Mouse (Mus musculus): ENCODE data around the gene Ahnak. TPM values are rescaled to one million over a fixed set of nuclear protein-coding genes. Genes with fewer than 3 reads are reported as not detected.
"Not testable (repeated sequence)": the region's sequence is repeated elsewhere in the genome, so short reads cannot be mapped to it uniquely, and the experiment has no call there.

Gene Ahnak
- polyA plus RNA-seq, 1 experiment from 2014 or later, result 30.6 TPM

DNA sequence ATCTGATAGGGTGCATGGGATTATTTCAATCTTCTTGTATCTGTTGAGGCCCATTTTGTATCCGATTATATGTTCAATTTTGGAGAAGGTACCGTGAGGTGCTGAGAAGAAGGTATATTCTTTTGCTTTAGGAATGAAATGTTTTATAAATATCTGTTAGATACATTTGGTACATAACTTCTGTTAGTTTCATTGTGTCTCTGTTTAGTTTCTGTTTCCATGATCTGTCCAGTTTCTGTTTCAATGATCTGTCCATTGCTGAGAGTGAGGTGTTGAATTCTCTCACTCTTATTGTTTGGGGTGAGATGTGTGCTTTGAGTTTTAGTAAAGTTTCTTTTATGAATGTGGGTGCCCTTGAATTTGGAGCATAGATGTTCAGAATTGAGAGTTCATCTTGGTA is 134.9 kb downstream of the Ahnak start:
- not testable (repeated sequence) for H3K27me3 ChIP-seq (ENCODE audit: control insufficient read depth, insufficient read depth, low read length); ATAC-seq (ENCODE audit: insufficient number of reproducible peaks, insufficient read depth, low FRiP score, low read depth); H3K9me3 ChIP-seq (ENCODE audit: control insufficient read depth, low read length); H3K4me1 ChIP-seq (ENCODE audit: control insufficient read depth in 2 of 2, insufficient read depth in 2 of 2, low read length in 2 of 2); H3K36me3 ChIP-seq (ENCODE audit: control insufficient read depth, insufficient read depth, low read length); H3K4me2 ChIP-seq (ENCODE audit: low read length); H3K27ac ChIP-seq (replicated peaks in 1 of 2; ENCODE audit: control insufficient read depth in 1 of 2, insufficient read depth in 1 of 2, low read depth in 2 of 2, low read length in 2 of 2); H3K4me3 ChIP-seq (ENCODE audit: control insufficient read depth in 1 of 2, insufficient read depth in 1 of 2, low read depth in 1 of 2, low read length in 2 of 2); H3K9ac ChIP-seq (ENCODE audit: low read length)
- WGBS, result 95% methylated on average over 2 of the region's 2 CpGs

Other genes with a start within 250 kb of the Ahnak start
- gene 1700092M07Rik, start 248.6 kb upstream of the Ahnak start, polyA plus RNA-seq (2014; fragmentation: Nextera tagmentation; extraction: Ambion mirVana), result 1.2 TPM in 1 of 2 replicates, not detected in the other
- gene Stx5a, start 247.9 kb upstream of the Ahnak start, polyA plus RNA-seq (2014; fragmentation: Nextera tagmentation; extraction: Ambion mirVana), result 81.4 and 83.5 TPM in 2 replicates
- gene Nxf1, start 232.2 kb upstream of the Ahnak start, polyA plus RNA-seq (2014; fragmentation: Nextera tagmentation; extraction: Ambion mirVana), result 101 and 105 TPM in 2 replicates
- gene Tmem223, start 218.3 kb upstream of the Ahnak start, polyA plus RNA-seq (2014; fragmentation: Nextera tagmentation; extraction: Ambion mirVana), result 167 and 196 TPM in 2 replicates
- gene Tmem179b, start 214.8 kb upstream of the Ahnak start, polyA plus RNA-seq (2014; fragmentation: Nextera tagmentation; extraction: Ambion mirVana), result 59.0 and 69.7 TPM in 2 replicates
- gene Taf6l, start 202.9 kb upstream of the Ahnak start, polyA plus RNA-seq (2014; fragmentation: Nextera tagmentation; extraction: Ambion mirVana), result 10.8 and 10.9 TPM in 2 replicates
- gene Polr2g, start 190.7 kb upstream of the Ahnak start, polyA plus RNA-seq (2014; fragmentation: Nextera tagmentation; extraction: Ambion mirVana), result 128 and 146 TPM in 2 replicates
- 3.0 and 3.2 TPM in 2 replicates for gene Zbtb3, start 186.7 kb upstream of the Ahnak start, polyA plus RNA-seq (2014; fragmentation: Nextera tagmentation; extraction: Ambion mirVana)
- gene Ttc9c, start 170.0 kb upstream of the Ahnak start, polyA plus RNA-seq (2014; fragmentation: Nextera tagmentation; extraction: Ambion mirVana), result 27.7 and 31.8 TPM in 2 replicates
- gene Hnrnpul2, start 169.3 kb upstream of the Ahnak start, polyA plus RNA-seq (2014; fragmentation: Nextera tagmentation; extraction: Ambion mirVana), result 3.9 and 5.0 TPM in 2 replicates
- gene AC129217.1, start 159.5 kb upstream of the Ahnak start, polyA plus RNA-seq (2014; fragmentation: Nextera tagmentation; extraction: Ambion mirVana), result 0.43 TPM in 1 of 2 replicates, not detected in the other
- 40.6 and 45.0 TPM in 2 replicates for gene Bscl2, start 151.8 kb upstream of the Ahnak start, polyA plus RNA-seq (2014; fragmentation: Nextera tagmentation; extraction: Ambion mirVana)
- 1.0 and 2.3 TPM in 2 replicates for gene Gng3, start 150.1 kb upstream of the Ahnak start, polyA plus RNA-seq (2014; fragmentation: Nextera tagmentation; extraction: Ambion mirVana)
- 1.2 and 1.3 TPM in 2 replicates for gene Lrrn4cl, start 138.5 kb upstream of the Ahnak start, polyA plus RNA-seq (2014; fragmentation: Nextera tagmentation; extraction: Ambion mirVana)
- 118 and 123 TPM in 2 replicates for gene Ubxn1, start 117.8 kb upstream of the Ahnak start, polyA plus RNA-seq (2014; fragmentation: Nextera tagmentation; extraction: Ambion mirVana)
- gene Uqcc3, start 108.4 kb upstream of the Ahnak start, polyA plus RNA-seq (2014; fragmentation: Nextera tagmentation; extraction: Ambion mirVana), result 67.4 and 78.2 TPM in 2 replicates
- 48.3 and 51.5 TPM in 2 replicates for gene Lbhd1, start 105.6 kb upstream of the Ahnak start, polyA plus RNA-seq (2014; fragmentation: Nextera tagmentation; extraction: Ambion mirVana)
- not detected in 2 replicates for gene Gm49403, start 105.4 kb upstream of the Ahnak start, polyA plus RNA-seq (2014; fragmentation: Nextera tagmentation; extraction: Ambion mirVana)
- 53.7 and 55.8 TPM in 2 replicates for gene 1810009A15Rik, start 100.4 kb upstream of the Ahnak start, polyA plus RNA-seq (2014; fragmentation: Nextera tagmentation; extraction: Ambion mirVana)
- gene Gm49416, start 100.4 kb upstream of the Ahnak start, polyA plus RNA-seq (2014; fragmentation: Nextera tagmentation; extraction: Ambion mirVana), result not detected in 2 replicates
- 18.2 TPM in 2 replicates for gene Ints5, start 96.3 kb upstream of the Ahnak start, polyA plus RNA-seq (2014; fragmentation: Nextera tagmentation; extraction: Ambion mirVana)
- gene Ganab, start 91.2 kb upstream of the Ahnak start, polyA plus RNA-seq (2014; fragmentation: Nextera tagmentation; extraction: Ambion mirVana), result 48.0 and 54.6 TPM in 2 replicates
- gene B3gat3, start 68.9 kb upstream of the Ahnak start, polyA plus RNA-seq (2014; fragmentation: Nextera tagmentation; extraction: Ambion mirVana), result 27.8 and 34.2 TPM in 2 replicates
- gene Rom1, start 59.9 kb upstream of the Ahnak start, polyA plus RNA-seq (2014; fragmentation: Nextera tagmentation; extraction: Ambion mirVana), result 0.94 and 1.6 TPM in 2 replicates
- gene Eml3, start 59.7 kb upstream of the Ahnak start, polyA plus RNA-seq (2014; fragmentation: Nextera tagmentation; extraction: Ambion mirVana), result 9.0 TPM in 2 replicates
- 19.8 and 26.5 TPM in 2 replicates for gene Mta2, start 47.4 kb upstream of the Ahnak start, polyA plus RNA-seq (2014; fragmentation: Nextera tagmentation; extraction: Ambion mirVana)
- gene Tut1, start 35.4 kb upstream of the Ahnak start, polyA plus RNA-seq (2014; fragmentation: Nextera tagmentation; extraction: Ambion mirVana), result 14.5 and 15.6 TPM in 2 replicates
- 234 and 253 TPM in 2 replicates for gene Eef1g, start 22.2 kb upstream of the Ahnak start, polyA plus RNA-seq (2014; fragmentation: Nextera tagmentation; extraction: Ambion mirVana)
- not detected in 2 replicates for gene Scgb1a1, start 98.7 kb downstream of the Ahnak start, polyA plus RNA-seq (2014; fragmentation: Nextera tagmentation; extraction: Ambion mirVana)
- 11.8 and 15.2 TPM in 2 replicates for gene Asrgl1, start 146.4 kb downstream of the Ahnak start, polyA plus RNA-seq (2014; fragmentation: Nextera tagmentation; extraction: Ambion mirVana)

Data from heart, embryonic 14.5 days (tissue).